Mouse (Mus musculus): ENCODE measurements around the gene Aox1.
A peak's percentile ranks its signal among the peaks of the same experiment; 100 is the strongest.

Gene Aox1

DNA sequence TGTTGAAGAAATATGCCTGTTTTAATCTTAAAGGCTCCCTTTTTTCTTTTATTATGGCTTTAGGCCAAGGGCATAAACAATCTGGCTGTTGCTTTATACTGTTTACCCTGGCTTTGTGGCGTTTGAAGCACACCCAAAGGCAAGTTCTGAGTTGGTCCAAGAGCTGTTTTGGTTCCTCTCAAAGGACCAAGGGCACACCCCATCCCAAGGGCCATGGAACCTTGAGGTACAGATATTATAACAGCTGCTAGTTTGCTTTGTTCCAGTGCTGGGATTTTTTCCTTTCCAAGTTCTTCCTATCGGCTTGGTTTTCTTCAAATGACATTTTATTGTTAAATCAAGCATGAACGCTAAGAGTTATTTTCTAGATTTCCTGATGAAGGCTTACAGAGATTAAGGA lies 35.9 kb downstream of the Aox1 start:
- no peak for DNase-seq

DNA sequence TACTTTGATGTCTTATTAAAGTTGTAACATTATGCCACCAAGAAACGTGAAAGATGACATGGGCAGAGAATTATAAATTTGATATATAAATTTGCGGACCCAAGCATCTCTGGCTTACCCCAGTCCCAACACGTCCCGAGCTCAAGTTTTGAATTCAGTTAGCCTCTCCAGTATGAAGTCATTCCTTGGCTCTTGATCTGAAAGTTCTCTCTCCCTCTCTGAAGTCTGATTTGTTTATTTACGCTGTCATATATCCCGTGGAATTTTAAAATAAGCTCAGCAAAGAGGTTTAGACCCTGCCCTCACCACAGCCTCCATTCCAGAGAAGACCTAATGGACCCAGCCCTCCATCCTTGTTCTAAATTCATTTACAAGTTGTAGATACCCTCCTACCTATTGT lies 39.5 kb downstream of the Aox1 start:
- DNase-seq, result peak; percentile 9

DNA sequence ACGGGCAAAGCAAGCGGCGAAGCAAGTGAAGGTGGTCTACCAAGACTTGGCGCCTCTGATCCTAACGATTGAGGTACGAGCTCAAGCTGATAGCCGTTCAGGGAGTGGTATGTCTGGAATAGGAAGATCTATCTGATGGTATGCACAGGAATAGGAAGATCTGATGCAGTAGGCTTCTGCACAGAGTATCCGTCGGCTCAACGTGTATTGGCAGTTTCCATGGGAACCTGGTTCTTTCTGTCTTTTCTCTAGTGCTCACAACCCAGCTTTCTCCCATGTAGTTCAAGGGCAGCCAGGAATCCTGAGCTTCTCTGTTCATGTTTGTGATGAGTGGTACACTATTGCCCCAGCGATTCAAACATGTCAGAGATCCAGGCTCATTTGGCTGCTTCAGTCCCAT lies 40.4 kb downstream of the Aox1 start:
- no peak for DNase-seq

- no peak for DNase-seq
Measured at GRCm38 (mm10) chr1:58071006-58071405, 41.3 kb downstream of the Aox1 start.

DNA sequence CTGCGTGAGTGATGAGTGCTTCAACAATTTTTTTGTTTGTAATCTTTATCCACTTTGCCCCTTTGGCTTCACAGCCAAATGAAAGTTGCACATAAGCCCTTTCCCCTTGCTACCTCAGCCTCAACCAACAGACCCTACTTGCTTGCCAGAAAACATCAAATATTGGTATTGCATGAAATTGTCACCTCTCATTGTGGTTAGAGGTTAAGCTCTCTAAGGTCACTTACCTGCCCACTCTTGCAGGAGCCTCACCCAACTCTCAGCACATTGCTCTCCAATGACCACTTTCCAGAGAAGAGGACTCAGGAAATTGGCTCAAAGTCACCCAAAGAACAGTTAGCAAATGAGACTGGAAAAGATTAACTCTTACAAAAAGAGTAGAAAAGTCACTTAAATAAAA lies 41.8 kb downstream of the Aox1 start:
- no peak for DNase-seq

DNA sequence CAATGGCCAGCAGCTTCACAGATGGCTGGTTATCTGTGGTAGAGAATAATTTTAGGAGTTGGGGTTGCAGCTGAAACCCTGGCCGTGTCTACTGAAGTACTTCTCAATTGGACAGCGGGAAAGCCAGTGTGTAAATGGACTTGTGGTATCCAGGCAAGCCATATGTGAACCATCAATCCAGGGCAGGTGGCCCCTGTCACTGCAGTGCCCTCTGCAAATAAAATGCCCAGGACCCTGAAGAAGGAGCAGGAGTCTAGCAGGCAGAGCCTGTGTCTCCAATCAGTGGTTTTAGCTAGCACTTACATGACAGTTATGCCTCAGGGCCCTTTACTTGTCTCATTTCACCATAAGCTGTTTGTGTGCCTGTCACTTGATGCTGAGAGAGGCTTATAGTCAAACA lies 42.7 kb downstream of the Aox1 start:
- DNase-seq, result no peak

GRCm38 (mm10) chr1:58072991-58073730 lies 43.4 kb downstream of the Aox1 start:
- peak; percentile 54 for DNase-seq

GRCm38 (mm10) chr1:58074266-58074665 lies 44.5 kb downstream of the Aox1 start:
- no peak for DNase-seq

- no peak for DNase-seq
Measured at GRCm38 (mm10) chr1:58077882-58078281, 48.2 kb downstream of the Aox1 start.

DNA sequence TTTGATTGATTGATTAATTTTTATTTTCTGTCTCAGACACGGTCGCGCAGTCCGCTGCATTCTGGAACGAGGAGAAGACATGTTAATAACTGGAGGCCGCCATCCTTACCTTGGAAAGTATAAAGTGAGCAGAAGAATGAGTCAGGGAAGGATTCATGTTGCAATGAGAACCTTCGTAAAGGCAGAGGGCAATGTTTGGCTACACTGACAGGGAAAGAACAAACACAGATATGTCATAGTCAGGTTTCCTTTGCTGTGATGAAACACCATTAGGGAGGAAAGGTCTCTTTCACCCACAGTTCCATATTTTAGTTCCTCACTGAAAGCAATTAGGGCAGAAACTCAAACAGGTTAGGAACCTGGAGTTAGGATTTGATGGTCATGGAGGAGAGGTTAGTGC lies 48.7 kb downstream of the Aox1 start:
- no peak for DNase-seq

DNA sequence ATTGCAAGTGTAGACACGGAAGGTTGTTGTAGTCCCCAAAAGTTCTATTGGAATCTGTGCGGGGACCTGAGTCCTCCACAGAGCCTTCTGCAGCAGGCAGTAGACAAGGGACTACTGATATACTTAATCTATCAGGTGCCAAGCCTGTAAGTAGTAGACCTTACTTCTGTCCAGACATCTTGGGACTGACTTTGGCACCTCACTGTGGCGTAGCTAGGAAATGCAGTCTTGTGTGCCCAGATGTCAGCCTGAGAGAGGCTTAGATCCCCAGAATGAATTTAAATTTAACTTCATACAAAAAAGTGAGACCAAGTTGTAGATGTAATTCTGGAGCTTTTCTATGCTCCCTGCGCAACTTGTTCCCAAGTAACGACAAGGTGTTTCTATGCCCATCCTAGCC lies 50.0 kb downstream of the Aox1 start:
- DNase-seq, result peak; percentile 10

- no peak for DNase-seq
Measured at GRCm38 (mm10) chr1:58080446-58080845, 50.7 kb downstream of the Aox1 start.

- DNase-seq, result no peak
Measured at GRCm38 (mm10) chr1:58081356-58081755, 51.6 kb downstream of the Aox1 start.

- DNase-seq, result peak; percentile 26
Measured at GRCm38 (mm10) chr1:58089316-58089715, 59.6 kb downstream of the Aox1 start.

GRCm38 (mm10) chr1:58090191-58090590 lies 60.5 kb downstream of the Aox1 start:
- DNase-seq, result no peak

- no peak for DNase-seq
Measured at GRCm38 (mm10) chr1:58091213-58091612, 61.5 kb downstream of the Aox1 start.

DNA sequence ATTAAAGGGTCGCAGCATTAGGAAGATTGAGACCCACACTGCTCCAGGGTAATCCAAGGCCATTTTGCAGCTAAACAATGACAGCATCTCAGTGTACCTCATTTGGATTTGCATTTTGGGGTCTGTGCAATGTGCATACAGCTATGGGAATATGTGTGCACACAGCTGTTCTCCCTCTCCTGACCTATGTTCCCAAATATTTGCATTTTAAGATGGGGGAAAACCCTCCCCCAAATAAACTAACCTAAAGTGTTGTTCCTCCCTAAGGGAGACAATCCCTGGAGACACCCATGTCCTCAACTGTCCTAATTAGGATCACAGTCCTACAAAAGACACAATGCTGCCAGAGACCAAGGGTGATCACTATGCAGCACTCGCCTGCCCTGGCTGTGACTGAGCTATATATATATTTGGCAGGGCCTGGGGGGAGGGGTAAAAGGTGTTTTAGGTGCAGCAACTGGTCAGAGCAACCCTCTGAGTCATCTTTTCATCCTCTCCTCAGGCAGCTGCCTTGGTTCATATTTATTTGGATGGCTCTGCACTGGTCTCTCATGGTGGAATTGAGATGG lies 62.3 kb downstream of the Aox1 start:
- DNase-seq, result no peak

GRCm38 (mm10) chr1:58097338-58097737 lies 67.6 kb downstream of the Aox1 start:
- no peak for DNase-seq

DNA sequence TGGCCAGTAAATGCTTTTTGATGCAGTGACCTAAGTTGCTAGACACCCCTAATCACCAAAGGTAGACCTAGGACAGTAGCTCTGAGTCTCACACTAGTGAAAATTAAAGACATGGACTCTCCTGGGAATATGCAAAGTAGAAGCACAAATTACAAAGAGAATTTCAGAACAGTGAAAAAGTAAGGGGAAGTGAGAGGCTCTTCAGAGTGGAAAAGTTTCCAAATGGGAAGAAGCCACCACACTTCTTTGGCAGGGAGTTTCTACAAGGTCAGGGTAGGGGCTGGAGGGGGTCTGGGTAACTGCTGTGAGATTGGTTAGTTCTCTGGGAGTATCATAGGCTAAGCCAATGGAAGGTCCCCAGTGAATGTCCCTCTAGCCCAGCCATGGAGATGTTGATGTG lies 69.4 kb downstream of the Aox1 start:
- no peak for DNase-seq

- DNase-seq, result peak; percentile 37
Measured at GRCm38 (mm10) chr1:58101531-58102146, 71.9 kb downstream of the Aox1 start.

GRCm38 (mm10) chr1:58102494-58102893 lies 72.8 kb downstream of the Aox1 start:
- no peak for DNase-seq

DNA sequence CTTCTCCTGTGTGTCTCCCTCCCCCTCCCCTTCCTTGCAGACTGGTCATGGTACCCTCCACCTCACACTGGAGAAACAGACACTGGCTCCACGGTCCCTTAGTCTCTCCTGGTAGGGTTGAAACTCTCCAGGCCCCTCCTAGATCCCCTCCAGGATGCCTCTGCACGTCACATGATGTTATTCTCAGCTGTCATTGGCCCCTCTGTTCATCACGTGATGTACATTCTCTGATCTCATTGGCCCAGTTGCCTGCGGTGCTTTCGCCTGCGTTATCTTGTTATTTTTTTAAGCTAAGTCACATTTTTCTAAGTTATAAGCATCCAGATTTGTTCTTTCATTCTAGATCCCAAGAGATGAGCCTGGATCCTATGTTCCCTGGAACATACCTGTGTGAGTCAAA lies 76.0 kb downstream of the Aox1 start:
- DNase-seq, result no peak

- no peak for DNase-seq
Measured at GRCm38 (mm10) chr1:58107066-58107465, 77.3 kb downstream of the Aox1 start.

DNA sequence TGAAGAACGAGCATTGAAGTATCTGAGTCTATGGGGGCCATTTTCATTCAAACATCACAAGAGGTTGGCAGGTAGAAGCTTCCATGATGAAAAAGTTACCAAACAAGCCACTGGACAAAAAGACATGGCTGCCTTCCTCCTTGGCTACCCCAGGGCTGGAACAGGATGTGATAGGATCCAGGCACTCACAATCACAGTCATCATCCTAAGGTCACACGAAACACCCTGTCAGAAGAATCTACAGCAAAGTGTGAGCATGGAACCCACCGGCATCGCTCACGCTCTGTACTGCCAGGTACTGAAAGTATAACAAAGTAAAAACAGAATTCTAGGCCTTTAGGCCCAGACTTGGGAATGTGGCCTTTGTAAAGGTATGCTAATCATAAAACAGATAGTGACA lies 80.5 kb downstream of the Aox1 start:
- no peak for DNase-seq

DNA sequence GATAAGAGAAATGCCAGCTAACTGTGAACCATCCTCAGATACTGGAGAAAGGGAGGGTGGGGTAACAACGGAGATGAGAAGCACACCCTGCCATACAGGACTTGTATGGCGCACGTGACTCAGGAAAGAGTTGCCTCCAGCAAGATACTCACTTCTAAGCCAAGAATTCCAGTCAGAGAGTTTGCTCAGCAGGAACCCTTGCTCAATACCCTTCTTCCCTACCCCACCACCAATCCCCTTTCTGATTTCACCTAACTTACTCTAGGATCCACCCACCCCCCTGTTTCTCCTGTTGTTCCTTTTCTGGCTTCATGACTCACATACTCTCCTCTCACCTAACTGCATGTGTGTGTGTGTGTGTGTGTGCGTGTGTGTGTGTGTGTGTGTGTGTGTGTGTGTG lies 81.6 kb downstream of the Aox1 start:
- DNase-seq, result no peak

Data from lung, postnatal 10 days (tissue).